Mouse (Mus musculus) forebrain, postnatal 0 days (tissue): ENCODE results near the gene Lrp2. TPM values are rescaled to one million over a fixed set of nuclear protein-coding genes. Genes with fewer than 3 reads are reported as not detected.
A peak's percentile ranks its signal among the peaks of the same experiment; 100 is the strongest.

Experiments used
- ATAC-seq: fragments of 200-750 bp; cut with Nextera tagmentation; 2 replicates; pipeline ENCODE4 v1.8.0; 2017; ENCODE audit warnings: mild to moderate bottlenecking, moderate library complexity
- DNase-seq: peaks from one replicate; pipeline ENCODE4 v3.0.0-alpha.2; 2015
- H3K27ac ChIP-seq: fragments of 300-500 bp; sonication (generic); 2 replicates; pipeline ENCODE4 v1.5.1; 2014; ENCODE audit warnings: low read depth, mild to moderate bottlenecking, antibody characterized with exemption, low read length, moderate library complexity, mixed read lengths
- H3K27me3 ChIP-seq: fragments of 300-500 bp; sonication (generic); 2 replicates; pipeline ENCODE4 v1.6.1; 2014; ENCODE audit warnings: mild to moderate bottlenecking, low read length, mixed read lengths; ENCODE audit not compliant: insufficient read depth
- H3K36me3 ChIP-seq: fragments of 300-500 bp; sonication (generic); 2 replicates; pipeline ENCODE4 v1.6.1; 2014; ENCODE audit warnings: mild to moderate bottlenecking, moderate library complexity; ENCODE audit not compliant: insufficient read depth
- H3K4me1 ChIP-seq: fragments of 300-500 bp; sonication (generic); 2 replicates; pipeline ENCODE4 v1.6.1; 2014; ENCODE audit warnings: antibody characterized with exemption; ENCODE audit not compliant: insufficient read depth
- H3K4me2 ChIP-seq: fragments of 300-500 bp; sonication (generic); 2 replicates; pipeline ENCODE4 v1.6.1; 2014; ENCODE audit warnings: low read depth, mild to moderate bottlenecking, moderate library complexity
- H3K4me3 ChIP-seq: fragments of 300-500 bp; sonication (generic); 2 replicates; pipeline ENCODE4 v1.5.1; 2014; ENCODE audit warnings: low read depth, low read length, mixed read lengths
- H3K9ac ChIP-seq: fragments of 300-500 bp; sonication (generic); 2 replicates; pipeline ENCODE4 v1.6.1; 2014; ENCODE audit warnings: mild to moderate bottlenecking
- H3K9me3 ChIP-seq: fragments of 300-500 bp; sonication (generic); 2 replicates; pipeline ENCODE4 v1.6.1; 2016; ENCODE audit warnings: low read length
- CTCF ChIP-seq: sonication (generic); IDR thresholded peaks from 2 replicates; pipeline ENCODE4 v1.5.1; 2016; ENCODE audit warnings: antibody characterized with exemption, control low read depth, low read depth
- WGBS: fragments of 180-500 bp; shearing (Covaris S2); extraction: QIAGEN DNeasy Blood & Tissue Kit; methylation state at CpG from one replicate; pipeline ENCODE4 v1.1.7; 2014; 5-methylcytosine and 5-hydroxymethylcytosine counted together
- polyA plus RNA-seq: library from polyadenylated mRNA; unstranded; fragments of >200 nt; fragmentation: Nextera tagmentation; extraction: Ambion mirVana; gene quantifications from 2 replicates; pipeline ENCODE4 v1.2.1, GENCODE M21; 2015
- total RNA-seq: library from RNA; depleted of rRNA; stranded (reverse); fragments of >200 nt; gene quantifications from 2 replicates; pipeline ENCODE4 v1.2.3, GENCODE M21; 2014

The Lrp2 gene
- total and polyA plus RNA-seq, 2 experiments from 2014 or later = 0.15 to 1.3 TPM

DNA sequence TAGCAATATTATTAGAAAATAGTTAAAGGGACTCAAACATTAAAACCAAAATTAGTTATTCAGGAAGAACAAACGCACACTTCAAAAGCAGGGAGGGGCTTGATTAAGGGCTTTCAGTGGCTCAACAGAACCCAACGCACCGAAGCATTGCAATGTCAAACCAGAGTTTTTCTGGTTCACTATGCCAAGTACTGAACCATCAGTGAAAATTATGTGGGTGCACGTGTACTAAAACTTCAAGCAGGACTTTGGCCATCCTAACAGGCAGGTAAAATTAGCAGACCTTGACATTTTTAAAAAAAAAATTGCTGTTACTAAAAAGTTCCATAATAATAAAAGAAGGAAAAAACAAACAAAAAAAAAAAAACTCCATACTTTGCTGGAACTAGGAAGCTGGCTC is 25.6 kb downstream of the Lrp2 start:
- Histone ChIP-seq H3K9ac (no peak overlapping the region), H3K4me2 (no peak overlapping the region)
- WGBS = 66% methylated on average over 4 of the region's 4 CpGs

DNA sequence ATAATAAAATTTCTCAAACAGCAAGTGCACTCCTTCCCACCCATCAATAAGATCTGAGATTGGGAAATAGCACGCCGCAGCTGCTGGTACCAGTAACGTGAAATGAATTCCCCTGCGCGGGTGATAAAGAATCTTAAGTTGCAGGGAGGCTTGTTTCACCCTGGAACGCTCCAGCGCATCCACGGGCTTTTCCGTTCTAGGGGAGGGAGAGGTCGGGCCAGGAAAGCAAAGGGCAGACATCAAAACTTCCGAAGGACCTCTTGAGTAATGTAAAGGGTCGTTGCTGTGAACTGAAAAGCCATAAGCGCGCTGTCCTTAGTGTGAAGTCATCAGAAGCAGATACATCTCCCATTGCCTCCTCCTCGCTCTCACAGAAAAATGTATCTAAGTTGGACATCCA is 26.5 kb downstream of the Lrp2 start:
- Histone ChIP-seq H3K4me2 (no peak overlapping the region), H3K36me3 (no peaks in the 10 kb centered on the region), H3K27ac (no peak overlapping the region), H3K4me1 (no peaks in the 10 kb centered on the region), H3K27me3 (no peaks in the 10 kb centered on the region), H3K9ac (no peak overlapping the region), H3K9me3 (no peaks in the 10 kb centered on the region), H3K4me3 (no peak overlapping the region)
- ATAC-seq (no peak), DNase-seq (no peak)
- 83% methylated on average over 15 of the region's 15 CpGs for WGBS
- no peak for TF ChIP-seq CTCF

More for the DNA sequence above, 25.6 kb downstream of the Lrp2 start:
- Histone ChIP-seq H3K27me3 (no peaks in the 10 kb centered on the region), H3K4me1 (no peaks in the 10 kb centered on the region), H3K9me3 (no peaks in the 10 kb centered on the region), H3K27ac (no peak overlapping the region), H3K4me3 (no peak overlapping the region), H3K36me3 (no peaks in the 10 kb centered on the region)
- DNase-seq (no peak), ATAC-seq (no peak)
- TF ChIP-seq CTCF = no peak

DNA sequence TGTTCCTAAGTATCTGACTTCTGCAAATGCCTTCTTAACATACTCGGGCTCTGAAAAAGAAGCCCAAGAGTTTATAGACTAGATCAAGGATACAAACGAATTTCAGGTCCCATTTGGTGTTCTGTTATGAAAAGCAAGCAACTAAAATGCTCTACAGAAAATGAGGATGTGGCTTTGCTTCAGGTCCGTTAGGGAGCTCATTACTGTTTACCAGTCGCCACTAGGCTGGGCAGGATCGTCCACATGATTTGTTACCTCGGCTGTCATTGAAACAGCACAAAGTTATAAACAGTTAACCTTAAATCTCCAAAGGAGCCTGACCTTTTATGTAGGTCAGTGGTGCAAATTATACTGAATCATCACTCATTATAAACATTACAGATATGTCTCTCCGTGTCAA is 29.2 kb downstream of the Lrp2 start:
- H3K9ac ChIP-seq = no peak overlapping the region
- H3K36me3 ChIP-seq = no peaks in the 10 kb centered on the region
- H3K4me1 ChIP-seq = no peaks in the 10 kb centered on the region
- no peak overlapping the region for H3K27ac ChIP-seq
- ATAC-seq (no peak), DNase-seq (no peak)
- no peak for TF ChIP-seq CTCF
- no peak overlapping the region for H3K4me3 ChIP-seq
- no peak overlapping the region for H3K4me2 ChIP-seq
- 70% methylated on average over 7 of the region's 7 CpGs for WGBS
- no peaks in the 10 kb centered on the region for H3K9me3 ChIP-seq
- no peaks in the 10 kb centered on the region for H3K27me3 ChIP-seq

DNA sequence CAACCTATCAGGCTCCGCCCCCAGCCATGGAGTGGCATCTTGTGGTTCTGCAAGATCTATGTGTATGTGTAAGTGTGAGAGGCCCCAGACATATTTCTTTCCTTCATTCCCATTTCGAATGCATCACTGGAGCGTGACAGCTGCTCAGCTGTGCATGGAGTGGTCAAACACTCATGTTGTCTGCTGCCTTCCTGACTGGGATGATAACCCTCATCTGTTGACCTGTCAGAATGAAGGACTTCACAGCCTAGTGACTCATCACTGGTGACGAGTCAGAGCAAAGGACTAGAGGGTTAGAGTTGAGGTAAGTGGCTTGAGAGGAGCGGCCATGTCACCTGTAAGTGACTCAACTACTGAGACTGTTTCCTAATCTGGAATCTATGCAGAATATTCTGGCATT is 34.2 kb downstream of the Lrp2 start:
- no peaks in the 10 kb centered on the region for H3K27me3 ChIP-seq
- no peak overlapping the region for H3K4me2 ChIP-seq
- H3K9ac ChIP-seq = no peak overlapping the region
- no peak for TF ChIP-seq CTCF
- H3K9me3 ChIP-seq = no peaks in the 10 kb centered on the region
- no peaks in the 10 kb centered on the region for H3K36me3 ChIP-seq
- ATAC-seq = no peak
- no peaks in the 10 kb centered on the region for H3K4me1 ChIP-seq
- no peak for DNase-seq
- no peak overlapping the region for H3K4me3 ChIP-seq
- no peak overlapping the region for H3K27ac ChIP-seq
- 95% methylated on average over 5 of the region's 5 CpGs for WGBS

DNA sequence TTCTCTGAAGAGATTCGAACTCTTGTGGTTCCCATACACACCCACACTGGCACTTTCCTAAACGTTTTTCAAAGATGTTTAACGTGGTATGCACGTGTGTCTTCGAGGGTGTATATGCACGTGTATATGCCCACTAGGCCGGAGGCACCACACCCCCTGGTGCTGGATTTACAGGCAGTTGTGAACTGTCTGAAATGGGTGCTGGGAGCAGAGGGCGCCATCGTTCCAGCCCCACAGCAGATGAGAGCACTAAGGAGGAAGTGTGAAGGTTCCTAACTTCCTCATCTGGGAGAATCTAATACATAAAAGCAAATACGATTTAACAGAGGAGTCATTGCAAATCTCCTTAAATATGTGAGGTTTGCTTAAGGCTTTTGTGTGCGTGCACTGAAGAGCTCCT is 39.0 kb downstream of the Lrp2 start:
- no peaks in the 10 kb centered on the region for H3K9me3 ChIP-seq
- H3K27ac ChIP-seq = no peak overlapping the region
- H3K4me2 ChIP-seq = no peak overlapping the region
- no peak overlapping the region for H3K4me3 ChIP-seq
- H3K27me3 ChIP-seq = no peaks in the 10 kb centered on the region
- no peaks in the 10 kb centered on the region for H3K36me3 ChIP-seq
- TF ChIP-seq CTCF = no peak
- DNase-seq (no peak), ATAC-seq (no peak)
- no peak overlapping the region for H3K9ac ChIP-seq
- 88% methylated on average over 11 of the region's 11 CpGs for WGBS
- H3K4me1 ChIP-seq = no peaks in the 10 kb centered on the region

DNA sequence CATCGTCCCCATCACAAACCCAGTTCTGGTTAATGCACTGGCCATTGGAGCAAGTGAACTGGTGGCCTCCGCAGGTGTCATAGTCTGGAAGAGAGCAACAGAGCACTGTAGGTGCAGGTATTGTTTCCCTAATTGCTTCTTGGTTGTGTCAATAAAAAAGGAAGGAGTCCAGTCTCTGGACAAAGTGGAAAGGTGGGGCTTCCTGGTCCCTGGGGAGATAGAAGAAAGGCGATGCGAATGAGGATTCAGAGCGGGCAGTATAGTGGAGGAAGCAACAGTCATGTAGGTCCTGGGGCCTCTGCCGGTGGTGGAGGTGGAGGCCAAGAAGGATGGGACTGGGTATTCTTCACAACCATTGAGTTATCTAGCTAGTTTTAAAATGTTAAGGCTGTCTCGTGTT is 49.8 kb downstream of the Lrp2 start:
- H3K36me3 ChIP-seq = no peaks in the 10 kb centered on the region
- TF ChIP-seq CTCF = no peak

DNA sequence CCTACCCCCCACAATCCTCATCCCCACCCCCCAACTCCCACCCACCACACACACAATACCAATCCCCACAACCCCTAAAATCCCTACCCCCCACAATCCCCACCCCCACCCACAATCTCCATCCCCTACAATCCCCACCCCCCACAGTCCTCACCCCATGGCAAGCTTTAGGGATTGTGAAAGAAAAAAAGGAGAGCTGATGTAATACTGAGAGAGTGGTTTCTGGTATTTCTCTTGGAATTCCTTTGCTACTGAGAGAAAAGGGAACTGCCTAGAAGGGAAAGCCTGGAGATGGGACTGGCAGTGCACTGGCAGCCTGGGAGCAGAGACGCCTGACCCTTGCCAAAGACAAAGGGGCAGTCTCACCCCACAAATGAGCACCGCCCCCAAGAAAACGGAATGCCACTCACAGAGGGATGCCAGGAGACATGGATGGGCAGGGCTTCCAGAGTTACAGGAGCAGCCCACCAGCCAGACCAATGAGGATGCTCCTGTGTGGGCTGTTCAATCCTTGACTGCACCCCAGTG is 54.3 kb downstream of the Lrp2 start:
- WGBS = 10% methylated on average over 3 of the region's 3 CpGs
- H3K4me2 ChIP-seq = no peak overlapping the region
- H3K9me3 ChIP-seq = no peaks in the 10 kb centered on the region
- H3K27ac ChIP-seq = no peak overlapping the region
- no peak overlapping the region for H3K4me3 ChIP-seq
- ATAC-seq (peak; percentile 86), DNase-seq (peak; percentile 9)
- no peak for TF ChIP-seq CTCF
- no peaks in the 10 kb centered on the region for H3K36me3 ChIP-seq
- no peaks in the 10 kb centered on the region for H3K27me3 ChIP-seq
- H3K9ac ChIP-seq = no peak overlapping the region
- H3K4me1 ChIP-seq = no peaks in the 10 kb centered on the region

More for the DNA sequence above, 49.8 kb downstream of the Lrp2 start:
- H3K4me3 ChIP-seq = no peak overlapping the region
- DNase-seq (no peak), ATAC-seq (no peak)
- H3K9ac ChIP-seq = no peak overlapping the region
- H3K27ac ChIP-seq = no peak overlapping the region
- H3K9me3 ChIP-seq = no peaks in the 10 kb centered on the region
- 83% methylated on average over 7 of the region's 7 CpGs for WGBS
- H3K4me1 ChIP-seq = no peaks in the 10 kb centered on the region
- no peak overlapping the region for H3K4me2 ChIP-seq
- peaks cover 4% of the 10 kb centered on the region; the same call in 1 of the 2 replicates for H3K27me3 ChIP-seq
